Mouse (Mus musculus): ENCODE data around the gene 5730522E02Rik.

Gene 5730522E02Rik

GRCm38 (mm10) chr11:26063252-26063651, 147.3 kb downstream of the 5730522E02Rik start:
- in situ Hi-C loops (cut with MboI; ENCODE audit: unreplicated experiment in 2 of 2): no loop called here

GRCm38 (mm10) chr11:26061471-26062137, 149.0 kb downstream of the 5730522E02Rik start:
- in situ Hi-C loops (cut with MboI; ENCODE audit: unreplicated experiment in 2 of 2): no loop called here

- in situ Hi-C loops (cut with MboI; ENCODE audit: unreplicated experiment in 2 of 2): no loop called here
These were observed 197.0 kb downstream of the 5730522E02Rik start for GRCm38 (mm10) chr11:26013527-26013926.

GRCm38 (mm10) chr11:26004018-26004417, 206.5 kb downstream of the 5730522E02Rik start:
- in situ Hi-C loops (cut with MboI; ENCODE audit: unreplicated experiment in 2 of 2): no loop called here

GRCm38 (mm10) chr11:25999738-26000137, 210.8 kb downstream of the 5730522E02Rik start:
- in situ Hi-C loops (cut with MboI; ENCODE audit: unreplicated experiment in 2 of 2): no loop called here

- in situ Hi-C loops (cut with MboI; ENCODE audit: unreplicated experiment in 2 of 2): no loop called here
These were observed 213.1 kb downstream of the 5730522E02Rik start for GRCm38 (mm10) chr11:25997469-25997868.

- in situ Hi-C loops (cut with MboI; ENCODE audit: unreplicated experiment in 2 of 2): no loop called here
These were observed 216.4 kb downstream of the 5730522E02Rik start for GRCm38 (mm10) chr11:25994128-25994527.

- in situ Hi-C loops (cut with MboI; ENCODE audit: unreplicated experiment in 2 of 2): no loop called here
These were observed 218.3 kb downstream of the 5730522E02Rik start for GRCm38 (mm10) chr11:25992216-25992615.

GRCm38 (mm10) chr11:25978736-25979276, 231.8 kb downstream of the 5730522E02Rik start:
- in situ Hi-C loops (cut with MboI; ENCODE audit: unreplicated experiment in 2 of 2): no loop called here

GRCm38 (mm10) chr11:25941504-25941903, 269.1 kb downstream of the 5730522E02Rik start:
- in situ Hi-C loops (cut with MboI; ENCODE audit: unreplicated experiment in 2 of 2): no loop called here

- in situ Hi-C loops (cut with MboI; ENCODE audit: unreplicated experiment in 2 of 2): no loop called here
These were observed 269.8 kb downstream of the 5730522E02Rik start for GRCm38 (mm10) chr11:25940716-25941294.

- in situ Hi-C loops (cut with MboI; ENCODE audit: unreplicated experiment in 2 of 2): no loop called here
These were observed 284.3 kb downstream of the 5730522E02Rik start for GRCm38 (mm10) chr11:25926267-25926666.

GRCm38 (mm10) chr11:25902321-25902720, 308.2 kb downstream of the 5730522E02Rik start:
- in situ Hi-C loops (cut with MboI; ENCODE audit: unreplicated experiment in 2 of 2): no loop called here

GRCm38 (mm10) chr11:25901666-25902065, 308.9 kb downstream of the 5730522E02Rik start:
- in situ Hi-C loops (cut with MboI; ENCODE audit: unreplicated experiment in 2 of 2): no loop called here

- in situ Hi-C loops (cut with MboI; ENCODE audit: unreplicated experiment in 2 of 2): loop anchor here (25.0 kb wide), 2 partner anchors 618 to 893 kb away; no protein-coding TSS in a partner anchor
These were observed 316.7 kb downstream of the 5730522E02Rik start for GRCm38 (mm10) chr11:25893906-25894305.

- in situ Hi-C loops (cut with MboI; ENCODE audit: unreplicated experiment in 2 of 2): loop anchor here in 1 of 2 experiments (25.0 kb wide), 1 partner anchor 1089 kb away; no protein-coding TSS in a partner anchor
These were observed 337.6 kb downstream of the 5730522E02Rik start for GRCm38 (mm10) chr11:25872983-25873382.

- in situ Hi-C loops (cut with MboI; ENCODE audit: unreplicated experiment in 2 of 2): loop anchor here in 1 of 2 experiments (25.0 kb wide), 1 partner anchor 1090 kb away; no protein-coding TSS in a partner anchor
These were observed 338.2 kb downstream of the 5730522E02Rik start for GRCm38 (mm10) chr11:25872317-25872716.

- in situ Hi-C loops (cut with MboI; ENCODE audit: unreplicated experiment in 2 of 2): loop anchor here in 1 of 2 experiments (10.0 to 25.0 kb wide), 2 partner anchors 561 to 1096 kb away; no protein-coding TSS in a partner anchor
These were observed 344.3 kb downstream of the 5730522E02Rik start for GRCm38 (mm10) chr11:25866292-25866691.

GRCm38 (mm10) chr11:25862686-25863085, 347.9 kb downstream of the 5730522E02Rik start:
- in situ Hi-C loops (cut with MboI; ENCODE audit: unreplicated experiment in 2 of 2): loop anchor here (5.0 to 25.0 kb wide), 5 partner anchors 558 to 1810 kb away; no protein-coding TSS in a partner anchor

- in situ Hi-C loops (cut with MboI; ENCODE audit: unreplicated experiment in 2 of 2): loop anchor here (10.0 to 25.0 kb wide), 3 partner anchors 552 to 1602 kb away; no protein-coding TSS in a partner anchor
These were observed 353.7 kb downstream of the 5730522E02Rik start for GRCm38 (mm10) chr11:25856629-25857568.
